Mouse (Mus musculus) G1E-ER4 (cell line): ENCODE results near the gene Rps6kl1. TPM values are rescaled to one million over a fixed set of nuclear protein-coding genes. Genes with fewer than 3 reads are reported as not detected.

Experiments used
- GATA1 ChIP-seq: IDR thresholded peaks from one replicate; pipeline ENCODE4 v1.8.0; 2012; ENCODE audit warnings: low read length, inconsistent platforms
- polyA plus RNA-seq: library from polyadenylated mRNA; stranded (reverse); fragments of >175 nt; gene quantifications from 2 replicates; pipeline ENCODE4 v1.2.3, GENCODE M21; 2012

The Rps6kl1 gene
- polyA plus RNA-seq, 1 experiment: not detected

DNA sequence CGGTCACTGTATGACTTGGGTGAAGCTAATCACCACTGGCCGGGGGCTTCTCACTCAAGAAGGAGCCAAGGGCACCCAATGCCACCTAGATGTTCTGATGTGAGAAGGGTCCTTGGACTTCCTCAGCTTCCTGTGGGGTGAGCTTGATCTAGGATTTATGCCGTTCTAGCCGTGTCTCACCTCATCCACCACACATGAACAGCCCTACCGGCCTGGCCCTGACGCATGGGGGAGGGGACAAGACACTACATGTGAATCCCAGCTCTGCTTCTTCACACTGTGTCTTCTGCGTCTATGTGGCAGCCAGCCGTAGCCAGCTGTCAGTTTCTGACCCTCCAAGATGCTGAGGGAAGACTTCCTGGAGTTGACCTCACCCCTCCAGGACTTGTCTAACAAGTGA is 7.7 kb upstream of the Rps6kl1 start:
- TF ChIP-seq GATA1: no peak

DNA sequence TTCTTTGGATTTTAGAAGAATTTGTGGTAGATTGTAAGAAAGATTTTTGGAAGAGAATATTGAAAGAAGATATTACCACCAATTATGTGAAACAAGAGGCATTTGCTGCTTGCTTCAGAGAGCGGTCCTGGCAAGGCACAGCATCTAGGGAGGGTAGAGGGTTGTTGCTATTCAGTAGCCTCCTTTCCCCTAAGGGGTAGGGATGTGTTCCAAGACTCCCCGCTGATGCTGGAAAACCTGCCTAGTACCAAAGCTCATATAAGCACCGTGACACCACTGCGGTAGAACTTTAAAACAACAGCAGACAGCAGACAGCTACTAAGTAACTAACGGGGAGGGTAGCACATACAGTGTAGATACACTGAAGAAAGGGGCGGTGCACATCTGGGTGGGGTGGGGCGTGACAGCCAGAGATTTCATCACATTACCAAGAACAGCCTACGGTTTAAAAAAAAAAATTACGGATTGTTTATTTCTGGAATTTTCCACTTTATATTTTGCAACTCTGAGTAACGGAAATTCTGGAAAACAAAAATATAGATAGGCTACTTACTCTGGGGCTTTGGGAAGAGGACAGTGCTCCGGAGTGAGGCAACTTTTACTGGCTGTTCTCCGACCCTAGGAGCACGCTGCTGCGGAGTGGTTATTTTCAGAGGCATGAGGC is 6.9 kb upstream of the Rps6kl1 start:
- no peak for TF ChIP-seq GATA1

DNA sequence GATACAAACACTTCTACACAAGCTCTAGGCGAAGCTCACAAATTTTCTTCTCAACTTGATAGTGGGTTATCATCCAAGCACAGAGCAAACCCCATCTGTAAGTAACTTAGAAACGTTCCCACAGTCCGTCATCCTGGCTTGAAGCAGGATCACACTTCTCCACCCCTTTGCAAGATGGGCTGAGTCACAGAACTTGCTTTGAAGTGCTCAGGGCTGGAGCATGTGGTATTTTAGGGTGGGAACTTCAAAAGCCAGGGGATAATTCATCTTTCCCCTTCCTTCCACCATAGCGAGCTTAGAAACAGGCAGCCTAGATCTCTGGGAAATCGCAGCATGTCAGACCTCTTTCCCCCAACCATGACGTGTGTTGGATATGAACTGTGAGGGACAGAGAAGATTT is 5.3 kb upstream of the Rps6kl1 start:
- TF ChIP-seq GATA1: no peak

DNA sequence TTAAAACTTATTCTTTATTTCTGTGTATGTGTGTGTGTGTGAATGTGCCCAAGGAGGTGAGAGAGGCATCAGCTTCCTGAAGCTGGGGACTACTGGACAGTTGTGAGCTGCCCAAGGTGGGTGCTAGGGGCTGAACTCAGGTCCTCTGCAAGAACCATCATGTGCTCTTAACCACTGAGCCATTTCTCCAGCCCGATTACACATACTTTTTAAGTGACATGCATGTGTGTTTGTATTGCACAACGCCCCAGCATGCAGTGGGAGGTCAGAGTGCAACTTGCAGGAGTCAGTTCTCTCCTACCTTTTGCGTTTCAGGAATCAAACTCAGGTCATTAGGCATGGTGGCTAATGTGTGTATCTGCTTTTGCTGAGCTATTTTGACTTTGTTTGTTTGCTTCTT is 1.9 kb upstream of the Rps6kl1 start:
- no peak for TF ChIP-seq GATA1

DNA sequence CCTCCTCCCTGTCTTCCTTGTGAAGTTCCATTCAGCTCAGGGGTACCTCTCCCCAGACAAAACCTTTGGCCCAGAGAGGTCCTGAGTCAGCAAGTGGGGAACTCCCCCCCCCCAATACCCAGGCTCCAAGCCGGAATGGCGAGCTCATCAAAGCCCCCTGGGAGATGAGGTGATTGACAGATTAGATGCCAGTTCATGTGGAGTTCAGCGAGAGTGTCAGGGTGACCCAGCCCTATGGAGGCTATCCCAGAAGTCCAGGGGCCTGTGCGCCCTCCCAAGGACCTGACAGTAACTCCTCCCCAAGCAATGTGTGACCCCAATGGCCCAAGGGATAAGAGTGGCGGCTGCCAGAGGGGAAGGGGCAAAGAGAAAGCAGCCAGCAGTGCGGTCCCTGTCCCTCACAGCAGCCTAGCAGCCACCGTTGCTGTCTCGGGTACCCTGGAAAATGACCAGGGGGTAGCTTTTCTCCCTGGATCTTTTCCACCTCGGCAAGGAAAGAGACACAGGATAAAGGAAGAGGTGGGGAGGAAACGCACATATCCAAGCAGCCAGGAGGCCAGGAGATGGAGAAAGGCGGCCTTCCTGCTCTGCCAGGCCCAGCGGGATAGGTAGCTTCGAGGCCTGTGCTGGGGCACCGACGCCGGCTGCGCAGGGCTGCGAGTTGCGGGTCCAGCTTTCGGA is 603 bp downstream of the Rps6kl1 start:
- no peak for TF ChIP-seq GATA1

DNA sequence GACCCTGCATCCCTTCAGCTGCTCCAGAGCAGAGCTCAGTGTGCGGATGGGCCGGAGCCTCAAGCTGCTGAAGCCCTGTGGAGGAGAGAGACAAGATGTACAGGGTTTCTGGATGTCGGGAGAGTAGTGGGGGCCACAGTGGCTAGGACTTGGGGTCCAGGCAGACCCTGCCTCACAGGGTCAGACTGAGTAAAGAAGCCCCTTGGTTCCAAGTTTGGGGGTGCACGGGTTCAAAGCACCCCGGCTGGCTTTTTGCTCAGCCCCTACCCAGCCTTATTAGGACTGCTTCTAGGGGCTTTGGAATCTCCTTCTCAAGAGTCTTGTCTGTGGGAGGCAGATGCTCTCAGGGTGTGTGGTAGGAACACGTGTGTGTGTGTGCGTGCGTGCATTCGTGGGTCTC is 4.2 kb downstream of the Rps6kl1 start:
- no peak for TF ChIP-seq GATA1

DNA sequence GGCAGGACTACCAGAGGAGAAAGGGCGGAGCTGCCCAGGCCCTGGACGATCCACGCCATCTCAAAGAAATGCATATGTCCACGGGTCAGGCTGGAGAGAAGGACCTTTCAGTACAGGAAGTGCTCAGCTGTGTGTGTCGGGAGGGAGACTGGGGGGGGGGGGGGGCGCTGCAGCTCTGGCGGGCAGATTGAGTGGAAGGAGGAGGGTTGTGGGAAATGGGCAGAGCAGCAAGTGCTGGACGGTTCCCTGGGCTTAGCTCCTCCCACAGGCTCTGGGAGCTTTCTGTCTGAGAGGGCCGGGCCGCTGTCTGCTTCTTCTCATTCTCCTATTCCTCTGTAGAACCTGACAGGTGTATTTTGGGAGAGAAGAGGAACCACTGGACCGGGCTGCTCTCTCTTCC is 4.7 kb downstream of the Rps6kl1 start:
- no peak for TF ChIP-seq GATA1

DNA sequence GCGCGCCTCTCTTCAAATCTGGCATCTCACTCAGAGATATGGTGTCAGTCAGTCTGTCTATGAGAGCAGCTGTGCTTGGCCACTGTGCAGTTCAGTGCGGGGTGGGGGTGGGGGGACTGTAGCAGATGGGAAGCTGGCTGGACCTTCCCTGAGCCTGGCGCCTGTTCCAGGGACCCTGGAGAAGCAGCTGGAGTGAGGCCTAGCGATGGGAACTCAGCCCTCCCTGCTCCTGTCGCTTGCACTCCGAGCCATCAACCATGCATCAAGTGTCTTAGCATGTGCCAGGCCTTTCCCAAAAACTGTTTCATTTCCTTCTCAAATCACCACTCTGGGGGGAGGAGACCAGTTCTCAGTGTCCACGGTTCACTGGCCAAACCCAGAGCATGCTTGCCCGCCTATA is 5.4 kb downstream of the Rps6kl1 start:
- no peak for TF ChIP-seq GATA1

DNA sequence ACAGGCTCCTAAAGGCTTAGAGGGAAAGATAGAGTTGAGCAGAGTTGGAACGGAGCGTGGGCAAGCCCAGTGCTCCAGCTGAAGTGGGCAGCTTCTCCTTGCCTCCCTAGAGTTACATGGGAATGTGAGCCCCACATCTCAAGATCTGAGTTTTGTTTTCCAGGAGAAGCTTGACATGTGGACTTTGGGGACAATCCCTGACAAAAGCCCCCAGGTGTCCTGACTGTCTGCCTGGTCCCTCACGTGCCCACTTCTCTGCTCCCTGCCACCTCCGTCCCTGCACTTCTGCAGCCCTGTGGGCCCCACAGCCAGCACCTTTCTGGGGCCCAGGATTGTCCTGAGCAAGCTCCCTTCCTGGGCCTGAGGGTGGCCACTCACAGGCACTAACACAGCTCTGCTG is 6.2 kb downstream of the Rps6kl1 start:
- TF ChIP-seq GATA1: no peak

DNA sequence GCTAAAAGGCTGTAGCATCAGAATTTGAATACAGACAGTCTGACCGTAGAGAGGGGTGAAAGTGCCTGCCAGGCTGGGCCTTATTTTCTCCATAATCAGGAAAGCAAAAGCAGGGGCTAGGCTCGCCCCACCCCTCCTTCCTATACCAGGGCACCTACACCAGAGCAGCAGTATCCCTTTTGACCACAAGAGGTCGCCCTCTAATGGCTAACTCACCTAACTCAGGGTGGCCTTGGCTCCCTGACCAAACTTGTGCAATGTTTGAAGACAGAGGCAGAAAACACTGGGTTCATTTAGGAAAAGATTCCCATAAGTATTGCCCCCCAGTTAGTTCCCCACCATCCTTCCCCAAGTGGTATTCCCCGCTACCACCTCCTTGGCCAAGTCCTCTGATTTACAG is 8.3 kb downstream of the Rps6kl1 start:
- TF ChIP-seq GATA1: no peak

DNA sequence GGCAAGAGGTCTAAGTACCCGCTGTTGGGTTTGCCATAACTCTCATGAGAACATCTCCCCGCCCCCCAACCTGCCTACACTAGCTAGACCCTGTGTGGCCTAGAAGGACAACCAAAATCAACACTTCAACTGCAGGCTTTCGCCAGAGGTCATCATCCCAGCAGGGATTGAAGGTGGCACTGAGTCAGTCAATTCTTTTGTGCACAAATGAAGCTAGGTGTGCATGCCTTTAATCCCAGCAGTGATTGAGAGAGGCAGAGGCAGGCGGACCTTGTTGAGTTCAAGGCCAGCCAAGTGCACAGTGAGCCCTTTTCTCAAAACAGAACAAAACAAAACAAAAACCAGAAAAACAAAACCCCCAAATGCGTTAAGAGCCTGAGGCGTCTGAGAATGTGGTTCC is 10.0 kb downstream of the Rps6kl1 start:
- TF ChIP-seq GATA1: no peak

DNA sequence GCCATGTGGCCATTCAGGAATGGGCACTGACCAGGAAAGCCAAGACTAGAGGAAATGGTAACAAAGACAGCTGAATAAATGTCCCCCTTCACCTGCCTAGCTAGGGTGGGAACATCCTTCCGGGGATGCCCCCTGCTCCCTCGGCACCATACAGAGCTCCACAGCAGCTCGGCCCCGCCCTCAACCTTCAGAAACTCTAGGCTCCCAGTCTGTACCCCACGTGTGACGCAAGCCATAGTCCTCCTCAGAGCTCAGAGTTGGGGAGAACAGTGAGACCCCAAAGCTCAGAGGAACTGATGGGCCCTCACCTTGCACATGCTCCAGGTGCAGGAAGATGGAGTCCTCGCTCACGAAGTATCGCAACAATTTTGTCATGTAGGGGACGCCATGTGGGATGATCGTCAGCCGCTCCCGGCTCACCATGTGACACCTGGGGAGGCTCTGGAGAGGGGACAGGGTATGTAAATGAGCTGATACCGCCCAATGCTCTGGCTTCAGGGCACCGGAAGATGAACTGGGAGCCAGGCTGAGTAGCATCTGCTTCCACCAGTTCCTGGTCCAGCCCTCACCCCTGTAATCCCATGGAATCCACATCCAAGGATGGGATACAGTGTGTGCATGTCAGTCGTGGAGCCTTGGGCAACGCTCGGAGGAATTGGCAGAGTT is 10.9 kb downstream of the Rps6kl1 start:
- TF ChIP-seq GATA1: no peak

DNA sequence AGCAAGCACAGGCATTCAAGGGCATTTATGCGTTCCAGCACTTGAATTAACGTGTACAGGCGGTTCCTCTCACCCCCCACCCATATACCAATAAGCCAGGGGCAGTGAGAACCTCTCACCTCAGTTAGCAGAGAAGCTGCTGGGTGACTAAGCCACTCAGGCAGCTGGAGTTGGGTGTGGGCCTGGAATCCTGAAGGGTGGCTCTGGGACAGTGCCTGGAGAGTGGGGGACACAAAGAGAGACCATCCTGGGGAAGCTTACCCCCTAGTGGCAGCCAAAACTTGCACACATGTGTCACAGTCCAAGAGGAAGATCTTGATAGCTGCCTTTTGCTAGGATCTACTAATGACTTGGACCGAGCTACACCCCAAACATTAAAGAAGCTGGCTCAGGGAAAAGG is 14.4 kb downstream of the Rps6kl1 start:
- TF ChIP-seq GATA1: no peak

DNA sequence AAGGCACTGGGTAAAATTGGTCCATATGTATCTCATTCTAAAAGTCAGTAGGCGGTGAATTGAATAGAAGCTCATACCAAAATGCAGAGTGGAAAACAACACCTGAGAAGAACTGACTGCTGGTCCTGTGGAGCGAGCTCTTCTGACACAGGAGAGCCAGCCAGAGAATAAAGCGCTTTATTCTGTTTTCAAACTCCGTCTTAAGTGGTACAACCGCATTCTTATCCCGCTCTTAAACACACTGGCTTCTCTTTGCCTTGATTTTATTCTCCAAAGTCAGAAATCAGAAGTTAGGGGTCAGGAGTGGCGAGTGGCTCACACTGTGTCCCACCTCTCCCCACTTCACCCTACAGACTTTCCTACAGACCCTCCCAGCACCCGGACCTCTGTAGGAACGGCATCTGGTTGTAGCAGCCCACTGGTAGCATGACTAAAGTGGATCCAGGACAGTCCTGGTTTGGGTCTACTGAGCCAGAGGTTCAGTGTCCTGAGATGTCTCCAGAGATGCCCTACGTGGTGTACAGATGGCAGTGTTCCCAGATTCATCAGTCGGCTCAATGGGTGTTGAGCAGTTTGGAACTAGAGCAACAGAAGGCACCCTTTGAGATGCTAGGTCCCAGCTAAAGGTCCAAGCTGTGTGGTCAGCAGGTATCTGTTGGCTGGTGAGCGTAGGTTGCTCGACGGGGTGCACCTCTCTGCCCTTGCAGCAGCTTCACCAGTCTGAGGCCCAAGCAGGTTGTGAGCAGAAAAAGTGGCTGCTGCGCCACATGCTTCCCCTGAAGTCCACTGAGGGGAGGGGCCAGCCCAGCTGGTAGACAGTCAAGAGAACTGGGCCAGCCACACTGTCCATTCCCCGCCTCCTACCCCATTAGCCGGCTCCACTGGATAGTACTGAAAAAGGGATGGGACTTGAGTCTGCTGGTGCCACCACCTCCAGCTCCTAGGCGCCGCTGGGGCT is 15.3 kb downstream of the Rps6kl1 start:
- no peak for TF ChIP-seq GATA1

DNA sequence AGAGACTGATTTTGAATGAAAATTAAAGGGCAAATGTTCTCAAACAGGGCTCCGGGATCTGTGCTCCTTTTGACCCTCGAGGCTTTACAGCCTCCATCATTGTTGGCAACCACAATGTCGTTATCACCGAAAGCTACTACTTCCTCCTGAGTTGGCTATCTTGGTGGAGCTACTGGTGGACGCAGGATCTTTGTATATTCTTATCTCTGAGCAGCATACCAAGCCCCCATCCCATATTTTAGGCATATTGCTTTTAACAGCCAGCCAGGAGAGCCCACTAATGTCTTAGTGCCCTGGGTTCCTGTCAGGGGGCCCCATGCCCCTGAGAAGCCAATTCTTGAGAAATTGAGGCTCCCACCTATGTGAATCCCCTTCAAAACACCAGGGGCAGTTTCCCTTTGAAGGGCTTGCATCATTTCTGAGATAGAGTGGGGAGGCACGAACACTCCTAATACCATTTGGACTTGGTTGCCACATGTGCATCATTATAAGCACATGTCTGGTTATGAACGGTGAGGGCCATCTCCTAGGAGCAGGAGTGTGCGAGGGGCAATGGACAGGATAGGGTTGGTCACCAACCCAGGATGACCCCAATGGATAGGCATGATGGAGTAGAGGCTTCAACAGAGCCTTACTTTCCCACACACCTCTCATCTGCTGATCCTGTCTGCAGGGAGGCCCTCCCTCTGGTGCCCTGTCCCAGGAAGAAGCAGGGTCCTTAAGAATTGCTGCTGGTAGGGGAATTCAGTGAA is 16.8 kb downstream of the Rps6kl1 start:
- TF ChIP-seq GATA1: no peak
